Mouse (Mus musculus): ENCODE results near the gene Nmral1. TPM values are rescaled to one million over a fixed set of nuclear protein-coding genes. Genes with fewer than 3 reads are reported as not detected.

The Nmral1 gene
- polyA plus RNA-seq, 1 experiment from 2014 or later: 73.4 TPM

GRCm38 (mm10) chr16:4752155-4752554, 33.0 kb upstream of the Nmral1 start:
- Histone ChIP-seq H3K9ac (ENCODE audit: low read length) (no peak overlapping the region), H3K27ac (ENCODE audit: low read depth) (no peak overlapping the region), H3K4me3 (ENCODE audit: low read depth, low read length) (no peak overlapping the region), H3K4me2 (ENCODE audit: low read length) (no peak overlapping the region), H3K4me1 (replicated peaks; ENCODE audit: control insufficient read depth, insufficient read depth, low read length) (no peaks in the 10 kb centered on the region), H3K27me3 (replicated peaks; ENCODE audit: control insufficient read depth, insufficient read depth, low read length) (no peaks in the 10 kb centered on the region), H3K36me3 (ENCODE audit: control insufficient read depth, insufficient read depth, low read length) (peaks cover 8% of the 10 kb centered on the region; the same call in 1 of the 2 replicates), H3K9me3 (ENCODE audit: control insufficient read depth, low read length) (0 out of 2 replicates have a peak, but pooled peaks cover 2% of the 10 kb centered on the region)
- WGBS: 87% methylated on average over 3 of the region's 3 CpGs
- DNase-seq (ENCODE audit: low spot score) (no peak), ATAC-seq (replicated peaks; ENCODE audit: low FRiP score, low TSS enrichment, low read depth) (no peak)

- no peak overlapping the region for H3K27ac ChIP-seq (ENCODE audit: low read depth)
- H3K36me3 ChIP-seq (ENCODE audit: control insufficient read depth, insufficient read depth, low read length): no peaks in the 10 kb centered on the region
- no peaks in the 10 kb centered on the region for H3K4me1 ChIP-seq (replicated peaks; ENCODE audit: control insufficient read depth, insufficient read depth, low read length)
- whole genome bisulfite sequencing: 96% methylated on average over 1 of the region's 1 CpGs
- no peak overlapping the region for H3K4me3 ChIP-seq (ENCODE audit: low read depth, low read length)
- peaks cover 8% of the 10 kb centered on the region for H3K9me3 ChIP-seq (ENCODE audit: control insufficient read depth, low read length)
- no peak overlapping the region for H3K4me2 ChIP-seq (ENCODE audit: low read length)
- H3K27me3 ChIP-seq (replicated peaks; ENCODE audit: control insufficient read depth, insufficient read depth, low read length): no peaks in the 10 kb centered on the region
- no peak for DNase-seq (ENCODE audit: low spot score)
- no peak overlapping the region for H3K9ac ChIP-seq (ENCODE audit: low read length)
- no peak for ATAC-seq (replicated peaks; ENCODE audit: low FRiP score, low TSS enrichment, low read depth)
Measured at GRCm38 (mm10) chr16:4742186-4742585, 23.0 kb upstream of the Nmral1 start.

- 86% methylated on average over 2 of the region's 2 CpGs for WGBS
- Histone ChIP-seq H3K36me3 (ENCODE audit: control insufficient read depth, insufficient read depth, low read length) (no peaks in the 10 kb centered on the region), H3K9me3 (ENCODE audit: control insufficient read depth, low read length) (peaks cover 8% of the 10 kb centered on the region), H3K27me3 (replicated peaks; ENCODE audit: control insufficient read depth, insufficient read depth, low read length) (no peaks in the 10 kb centered on the region), H3K4me3 (ENCODE audit: low read depth, low read length) (no peak overlapping the region), H3K9ac (ENCODE audit: low read length) (no peak overlapping the region), H3K4me2 (ENCODE audit: low read length) (no peak overlapping the region), H3K4me1 (replicated peaks; ENCODE audit: control insufficient read depth, insufficient read depth, low read length) (no peaks in the 10 kb centered on the region), H3K27ac (ENCODE audit: low read depth) (no peak overlapping the region)
- ATAC-seq (replicated peaks; ENCODE audit: low FRiP score, low TSS enrichment, low read depth) (no peak), DNase-seq (ENCODE audit: low spot score) (no peak)
Measured at GRCm38 (mm10) chr16:4739994-4740393, 20.8 kb upstream of the Nmral1 start.

GRCm38 (mm10) chr16:4736262-4736661, 17.1 kb upstream of the Nmral1 start:
- WGBS: 92% methylated on average over 2 of the region's 2 CpGs
- Histone ChIP-seq H3K4me1 (replicated peaks; ENCODE audit: control insufficient read depth, insufficient read depth, low read length) (no peaks in the 10 kb centered on the region), H3K4me3 (ENCODE audit: low read depth, low read length) (no peak overlapping the region), H3K27me3 (replicated peaks; ENCODE audit: control insufficient read depth, insufficient read depth, low read length) (no peaks in the 10 kb centered on the region), H3K9me3 (ENCODE audit: control insufficient read depth, low read length) (no peaks in the 10 kb centered on the region), H3K9ac (ENCODE audit: low read length) (no peak overlapping the region), H3K27ac (ENCODE audit: low read depth) (no peak overlapping the region), H3K4me2 (ENCODE audit: low read length) (no peak overlapping the region), H3K36me3 (ENCODE audit: control insufficient read depth, insufficient read depth, low read length) (no peaks in the 10 kb centered on the region)
- DNase-seq (ENCODE audit: low spot score) (no peak), ATAC-seq (replicated peaks; ENCODE audit: low FRiP score, low TSS enrichment, low read depth) (no peak)

GRCm38 (mm10) chr16:4730776-4731358, 11.7 kb upstream of the Nmral1 start:
- Histone ChIP-seq H3K4me3 (ENCODE audit: low read depth, low read length) (no peak overlapping the region), H3K27ac (ENCODE audit: low read depth) (no peak overlapping the region), H3K9ac (ENCODE audit: low read length) (no peak overlapping the region), H3K4me1 (replicated peaks; ENCODE audit: control insufficient read depth, insufficient read depth, low read length) (peaks cover 10% of the 10 kb centered on the region; the same call in 1 of the 2 replicates), H3K27me3 (replicated peaks; ENCODE audit: control insufficient read depth, insufficient read depth, low read length) (no peaks in the 10 kb centered on the region), H3K36me3 (ENCODE audit: control insufficient read depth, insufficient read depth, low read length) (no peaks in the 10 kb centered on the region), H3K9me3 (ENCODE audit: control insufficient read depth, low read length) (no peaks in the 10 kb centered on the region), H3K4me2 (ENCODE audit: low read length) (no peak overlapping the region)
- WGBS: 74% methylated on average over 3 of the region's 3 CpGs
- DNase-seq (ENCODE audit: low spot score): no peak
- ATAC-seq (replicated peaks; ENCODE audit: low FRiP score, low TSS enrichment, low read depth): no peak

GRCm38 (mm10) chr16:4727963-4728362, 8.8 kb upstream of the Nmral1 start:
- Histone ChIP-seq H3K4me3 (ENCODE audit: low read depth, low read length) (no peak overlapping the region), H3K4me2 (ENCODE audit: low read length) (peak overlapping the region; percentile 85; the same call in 1 of the 2 replicates), H3K27ac (ENCODE audit: low read depth) (no peak overlapping the region), H3K27me3 (replicated peaks; ENCODE audit: control insufficient read depth, insufficient read depth, low read length) (no peaks in the 10 kb centered on the region), H3K9ac (ENCODE audit: low read length) (no peak overlapping the region), H3K36me3 (ENCODE audit: control insufficient read depth, insufficient read depth, low read length) (no peaks in the 10 kb centered on the region), H3K4me1 (replicated peaks; ENCODE audit: control insufficient read depth, insufficient read depth, low read length) (peaks cover 10% of the 10 kb centered on the region; the same call in 1 of the 2 replicates), H3K9me3 (ENCODE audit: control insufficient read depth, low read length) (no peaks in the 10 kb centered on the region)
- 72% methylated on average over 1 of the region's 1 CpGs for WGBS
- no peak for ATAC-seq (replicated peaks; ENCODE audit: low FRiP score, low TSS enrichment, low read depth)
- no peak for DNase-seq (ENCODE audit: low spot score)

GRCm38 (mm10) chr16:4727526-4727925, 8.4 kb upstream of the Nmral1 start:
- Histone ChIP-seq H3K4me2 (ENCODE audit: low read length) (peak overlapping the region; percentile 85), H3K4me1 (replicated peaks; ENCODE audit: control insufficient read depth, insufficient read depth, low read length) (peaks cover 10% of the 10 kb centered on the region; the same call in 1 of the 2 replicates), H3K4me3 (ENCODE audit: low read depth, low read length) (peak overlapping the region; percentile 93; the same call in 1 of the 2 replicates), H3K27me3 (replicated peaks; ENCODE audit: control insufficient read depth, insufficient read depth, low read length) (no peaks in the 10 kb centered on the region), H3K9ac (ENCODE audit: low read length) (no peak overlapping the region; the same call in 1 of the 2 replicates), H3K36me3 (ENCODE audit: control insufficient read depth, insufficient read depth, low read length) (no peaks in the 10 kb centered on the region), H3K9me3 (ENCODE audit: control insufficient read depth, low read length) (no peaks in the 10 kb centered on the region), H3K27ac (ENCODE audit: low read depth) (no peak overlapping the region)
- ATAC-seq (replicated peaks; ENCODE audit: low FRiP score, low TSS enrichment, low read depth): no peak
- DNase-seq (ENCODE audit: low spot score): no peak
- 95% methylated on average over 1 of the region's 1 CpGs for WGBS

GRCm38 (mm10) chr16:4726528-4727128, 7.5 kb upstream of the Nmral1 start:
- Histone ChIP-seq H3K27ac (ENCODE audit: low read depth) (peak overlapping the region; percentile 47), H3K4me2 (ENCODE audit: low read length) (peak overlapping the region; percentile 85), H3K9me3 (ENCODE audit: control insufficient read depth, low read length) (no peaks in the 10 kb centered on the region), H3K27me3 (replicated peaks; ENCODE audit: control insufficient read depth, insufficient read depth, low read length) (no peaks in the 10 kb centered on the region), H3K4me3 (ENCODE audit: low read depth, low read length) (peak overlapping the region; percentile 93), H3K9ac (ENCODE audit: low read length) (peak overlapping the region; percentile 87), H3K36me3 (ENCODE audit: control insufficient read depth, insufficient read depth, low read length) (no peaks in the 10 kb centered on the region), H3K4me1 (replicated peaks; ENCODE audit: control insufficient read depth, insufficient read depth, low read length) (peaks cover 10% of the 10 kb centered on the region; the same call in 1 of the 2 replicates)
- DNase-seq (ENCODE audit: low spot score) (peak; percentile 81), ATAC-seq (replicated peaks; ENCODE audit: low FRiP score, low TSS enrichment, low read depth) (peak; percentile 69)
- 1% methylated on average over 40 of the region's 40 CpGs for WGBS

Data from intestine, embryonic 14.5 days (tissue).